Mouse (Mus musculus): ENCODE measurements around the gene Thsd4. TPM values are rescaled to one million over a fixed set of nuclear protein-coding genes. Genes with fewer than 3 reads are reported as not detected.

The Thsd4 gene
- total RNA-seq, 2 experiments from 2014 or later, result 21.7 to 24.1 TPM

DNA sequence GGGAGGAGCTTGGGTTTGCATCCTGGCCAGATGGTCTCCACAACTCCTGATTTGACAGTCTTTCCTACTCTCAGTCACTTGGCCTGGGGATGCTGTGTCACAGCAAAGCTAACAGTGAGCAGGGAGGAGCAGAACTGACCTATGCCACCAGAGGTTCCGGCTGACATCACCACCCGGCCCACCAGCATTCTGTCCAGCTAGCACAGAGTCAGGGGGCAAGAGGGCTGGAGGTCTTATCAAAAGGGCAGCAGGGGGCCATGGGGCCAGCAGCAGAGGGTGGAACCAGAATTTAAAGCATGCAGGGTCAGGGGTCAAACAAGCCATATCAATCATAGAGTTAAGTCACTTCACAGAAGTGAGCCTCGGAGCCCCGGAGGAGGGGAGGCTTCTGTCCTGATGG lies 4.7 kb downstream of the Thsd4 start:
- DNase-seq, result no peak

GRCm38 (mm10) chr9:60516379-60516778 lies 5.5 kb downstream of the Thsd4 start:
- no peak for DNase-seq

DNA sequence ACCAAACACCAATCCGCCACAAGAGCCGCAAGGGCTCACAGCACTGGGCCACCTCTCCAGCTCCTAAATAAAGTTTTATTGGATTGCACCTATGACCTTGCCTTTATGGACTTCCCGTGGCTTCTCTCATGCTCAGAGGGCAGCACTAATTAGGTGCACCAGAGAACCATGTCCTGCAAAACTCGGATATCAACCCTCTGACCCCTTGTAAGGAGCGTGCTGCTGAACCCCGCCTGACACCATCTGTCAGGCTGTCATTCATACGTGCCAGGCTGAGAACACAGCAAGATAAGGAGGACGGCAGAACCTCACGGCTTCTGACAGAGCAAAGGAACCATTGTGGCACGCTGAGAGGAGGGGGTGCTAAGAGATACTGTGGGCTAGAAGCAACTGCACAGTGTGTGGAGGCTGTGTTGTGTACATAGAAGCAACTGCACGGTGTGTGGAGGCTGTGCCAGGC lies 8.5 kb downstream of the Thsd4 start:
- no peak for DNase-seq

GRCm38 (mm10) chr9:60510876-60511275 lies 11.0 kb downstream of the Thsd4 start:
- peak; percentile 52 for DNase-seq

GRCm38 (mm10) chr9:60506136-60506535 lies 15.7 kb downstream of the Thsd4 start:
- peak; percentile 40 for DNase-seq

DNA sequence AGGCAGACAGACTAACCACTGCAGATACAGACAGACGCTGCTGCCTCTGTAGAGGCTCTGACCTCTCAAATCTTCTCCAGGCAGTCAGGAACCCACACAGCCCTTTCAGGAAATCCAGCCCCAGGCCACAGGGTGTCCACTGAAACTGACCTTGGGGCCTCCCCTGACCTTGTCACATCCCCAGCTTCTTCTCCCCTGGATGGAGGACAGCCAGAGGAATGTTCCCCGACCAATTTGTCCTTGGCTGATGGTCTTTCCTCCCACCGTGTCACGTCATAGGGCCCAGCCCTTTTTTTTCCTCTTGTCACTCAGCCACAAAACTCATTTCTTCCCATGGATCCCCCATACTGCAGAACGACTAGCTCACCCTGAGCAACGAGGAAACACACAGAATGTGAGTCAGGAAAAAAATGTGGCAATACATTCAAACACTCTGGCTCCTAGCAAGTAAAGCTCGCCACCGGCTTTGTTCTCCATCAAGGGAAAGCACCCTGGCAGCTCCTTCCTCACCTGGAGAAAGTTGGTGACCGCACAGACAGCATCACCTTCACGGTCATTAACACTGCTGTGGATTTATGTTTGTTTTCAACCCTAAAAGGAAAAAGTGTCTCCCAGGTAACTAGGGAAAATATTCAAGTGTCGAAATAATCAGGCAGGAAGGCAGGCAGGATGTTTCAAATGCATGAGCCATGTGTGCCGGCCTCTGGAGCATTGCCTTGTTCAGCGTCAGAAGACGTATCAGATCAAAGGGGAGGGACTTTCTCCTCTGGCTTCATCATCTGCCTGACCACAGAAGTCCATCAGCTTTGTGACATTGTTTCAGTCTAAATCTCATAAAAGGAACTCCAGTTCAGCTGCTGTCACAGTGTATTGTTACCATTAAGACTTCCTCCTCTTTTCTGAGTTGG lies 17.2 kb downstream of the Thsd4 start:
- DNase-seq, result peak; percentile 54

DNA sequence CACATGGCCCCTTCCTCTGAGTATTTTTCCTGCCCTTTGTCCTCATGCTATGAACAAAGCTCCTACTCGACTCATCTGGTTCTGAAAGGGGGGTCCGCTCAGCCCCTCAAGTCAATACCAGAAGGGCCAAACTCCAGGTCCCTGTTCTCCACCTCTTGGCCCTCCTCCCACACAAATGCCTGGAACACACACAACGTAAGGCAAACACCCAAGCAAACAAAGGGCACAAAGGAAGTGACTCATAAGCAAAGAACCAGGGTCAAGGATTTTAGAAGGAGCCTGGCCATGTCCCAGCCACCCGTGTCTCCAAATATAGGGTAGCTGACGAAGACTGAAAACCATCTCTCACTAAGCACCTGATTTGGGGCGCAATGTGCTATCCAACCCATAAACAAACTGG lies 19.6 kb downstream of the Thsd4 start:
- DNase-seq, result no peak

- no peak for DNase-seq
These were observed 20.2 kb downstream of the Thsd4 start for GRCm38 (mm10) chr9:60501504-60502179.

GRCm38 (mm10) chr9:60492275-60492974 lies 29.4 kb downstream of the Thsd4 start:
- no peak for DNase-seq

DNA sequence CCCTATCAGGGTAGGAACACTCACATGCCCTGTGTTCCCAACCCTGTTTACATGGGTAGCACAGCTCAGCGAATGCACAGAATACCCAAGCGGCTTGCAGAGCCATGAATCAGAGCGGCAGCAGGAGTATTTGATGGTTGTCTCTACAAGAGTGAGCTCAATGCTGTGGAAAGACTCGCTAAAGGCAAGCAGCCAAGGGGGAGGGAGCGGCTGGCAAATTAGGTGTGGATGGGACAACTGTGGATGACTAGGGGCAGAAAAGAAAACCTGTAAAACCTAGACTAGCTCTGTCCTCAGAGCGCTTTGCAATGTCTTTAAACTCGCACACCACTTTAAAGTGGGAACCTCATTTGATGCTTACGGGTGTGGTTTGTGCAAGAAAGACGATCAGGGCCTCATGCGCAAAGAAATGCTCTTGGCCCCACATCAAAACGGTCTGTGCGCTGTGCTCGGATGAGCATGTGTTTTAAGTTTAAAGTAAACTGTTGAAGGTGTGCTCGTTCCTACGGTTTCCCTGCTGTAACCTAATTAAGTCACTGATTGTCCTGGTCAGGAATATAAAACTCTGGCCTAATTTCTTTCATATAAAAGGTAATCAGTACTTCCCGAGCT lies 30.3 kb downstream of the Thsd4 start:
- DNase-seq, result no peak

DNA sequence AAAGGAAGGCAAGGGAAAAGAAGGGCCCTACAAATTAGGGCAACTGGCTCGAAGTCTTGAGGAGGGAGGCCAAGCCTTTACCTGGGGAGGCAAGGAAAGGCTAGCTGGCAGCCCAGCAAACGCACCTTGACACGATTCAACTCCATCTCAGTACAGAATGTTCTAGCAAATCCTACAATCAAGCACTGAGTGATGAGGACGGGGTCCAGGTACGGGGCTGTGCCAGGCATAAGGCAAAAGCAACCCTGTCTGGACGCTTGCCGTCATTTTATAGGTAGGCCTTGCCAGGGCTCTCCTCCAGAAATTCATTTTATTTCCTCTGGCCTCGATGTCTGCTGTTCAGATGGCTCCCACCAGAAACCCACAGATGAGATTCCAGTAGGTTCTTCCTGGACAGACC lies 30.8 kb downstream of the Thsd4 start:
- DNase-seq, result no peak

DNA sequence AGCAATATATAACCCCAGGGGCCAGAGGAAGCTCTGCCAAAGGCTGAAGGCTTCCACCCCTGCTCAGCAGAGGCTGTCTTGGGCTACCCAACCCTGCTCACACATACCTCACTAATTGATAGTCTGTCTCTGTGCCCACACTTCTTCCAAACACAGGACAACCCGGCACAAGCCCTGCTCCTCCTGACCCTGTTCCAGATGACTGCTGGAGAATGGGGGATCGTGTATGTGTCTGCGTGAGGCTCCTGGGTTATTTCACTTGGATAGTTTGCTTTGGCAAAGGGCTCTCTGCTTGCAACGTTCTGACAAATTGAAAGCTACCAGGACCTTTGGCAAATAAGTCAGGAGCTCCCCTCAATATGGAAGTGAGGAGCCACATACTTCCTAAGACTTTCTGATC lies 33.0 kb downstream of the Thsd4 start:
- DNase-seq, result no peak

GRCm38 (mm10) chr9:60482165-60482564 lies 39.7 kb downstream of the Thsd4 start:
- no peak for DNase-seq

GRCm38 (mm10) chr9:60480052-60480451 lies 41.8 kb downstream of the Thsd4 start:
- peak; percentile 34 for DNase-seq

DNA sequence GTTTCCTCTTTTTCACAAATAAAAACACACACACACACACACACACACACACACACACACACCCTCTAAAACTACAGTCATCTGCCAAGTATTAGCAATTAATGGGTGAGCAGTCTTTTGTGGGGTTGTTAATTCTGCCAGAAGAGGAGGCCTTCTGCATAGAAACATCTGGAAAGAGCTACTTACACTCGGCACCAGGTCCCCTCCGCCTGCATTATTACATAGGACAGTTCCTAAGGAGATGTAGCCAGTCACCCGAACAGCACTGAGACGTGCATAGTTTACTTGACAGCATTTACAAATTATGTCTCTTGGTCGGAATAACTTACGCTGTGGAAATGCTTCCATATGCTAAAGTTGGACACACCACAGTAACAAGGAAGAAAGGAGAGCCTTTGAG lies 43.0 kb downstream of the Thsd4 start:
- DNase-seq, result no peak

- peak; percentile 31 for DNase-seq
These were observed 43.7 kb downstream of the Thsd4 start for GRCm38 (mm10) chr9:60477991-60478750.

- no peak for DNase-seq
These were observed 61.5 kb downstream of the Thsd4 start for GRCm38 (mm10) chr9:60460010-60460982.

DNA sequence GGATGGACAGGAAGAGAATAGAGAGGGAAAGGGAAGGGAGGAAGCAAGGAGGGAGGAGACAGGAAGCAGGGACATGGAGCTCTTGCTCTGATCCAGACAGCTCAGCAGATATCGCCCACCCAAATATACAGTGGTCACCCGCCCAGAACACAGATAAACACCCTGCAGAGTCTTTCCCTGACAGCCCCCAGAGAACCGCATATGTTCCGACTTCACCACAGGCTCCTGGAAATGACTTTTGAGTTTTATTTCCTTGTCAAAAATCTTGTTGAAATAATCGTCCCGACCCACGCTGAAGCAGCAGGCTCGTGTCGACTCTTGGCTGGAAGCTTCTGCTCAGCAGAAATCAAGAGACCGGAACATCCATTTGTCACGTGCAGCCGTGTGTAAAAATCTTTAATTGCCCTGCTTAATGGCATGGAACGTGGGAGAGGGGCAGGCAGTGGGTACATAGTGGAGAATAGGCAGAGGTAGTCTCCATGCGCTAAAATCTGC lies 63.3 kb downstream of the Thsd4 start:
- peak; percentile 11 for DNase-seq

DNA sequence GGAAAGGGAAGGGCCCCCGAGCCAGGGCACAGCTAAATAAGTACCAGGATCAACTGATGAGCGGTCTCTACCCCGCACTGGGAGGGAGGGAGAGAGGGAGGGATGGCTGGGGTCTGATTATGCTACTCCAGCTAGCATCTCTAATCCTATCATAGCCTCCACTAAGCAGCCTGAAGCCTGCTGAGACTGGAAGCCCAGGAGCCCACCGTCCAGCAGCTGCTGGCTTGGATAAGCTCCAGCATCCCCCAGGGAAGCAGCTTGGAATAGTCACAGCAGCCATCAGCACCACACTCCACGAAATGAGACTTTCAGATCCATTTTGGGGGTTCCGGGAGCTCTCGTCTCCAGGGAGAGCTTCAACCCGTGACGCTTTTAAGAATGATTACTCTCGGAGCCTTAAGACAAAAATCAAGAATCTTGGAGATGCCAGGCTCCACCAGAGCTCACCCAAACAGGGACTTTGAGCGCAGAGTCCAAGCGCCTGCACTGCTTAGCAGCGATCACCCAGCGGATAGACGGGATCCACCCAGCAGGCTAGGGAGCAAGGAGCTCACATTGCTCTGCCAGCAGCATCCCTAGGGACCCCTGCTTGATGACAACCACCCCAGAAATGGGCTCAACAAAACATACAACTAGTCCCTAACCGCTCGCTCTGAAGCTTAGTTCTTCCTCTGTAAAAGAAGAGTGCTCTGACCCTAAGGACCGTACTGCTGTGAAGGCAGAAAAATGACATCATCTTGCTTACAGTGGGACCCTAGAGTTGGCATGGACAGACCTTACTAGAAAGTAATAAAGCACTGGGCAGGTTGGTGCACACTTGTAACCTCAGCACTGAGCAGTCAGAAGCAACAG lies 64.3 kb downstream of the Thsd4 start:
- DNase-seq, result peak; percentile 77
